Mouse (Mus musculus) cortical plate, adult 2 months (tissue): Measurements from ENCODE around the gene Sirt5.

Experiments used
- CTCF ChIP-seq: fragments of 200-500 bp; IDR thresholded peaks from 2 replicates; pipeline ENCODE4 v1.5.1; 2011; ENCODE audit warnings: mild to moderate bottlenecking, control low read depth, low read length; ENCODE audit not compliant: insufficient read depth; ENCODE audit errors: extremely low read depth
- POLR2A ChIP-seq: fragments of 200-500 bp; IDR thresholded peaks from 2 replicates; pipeline ENCODE4 v1.6.1; 2011; ENCODE audit warnings: mild to moderate bottlenecking, low read length, control low read depth; ENCODE audit not compliant: insufficient read depth; ENCODE audit errors: extremely low read depth

- TF ChIP-seq CTCF (no peak), POLR2A (no peak)
These were observed 63.1 kb downstream of the Sirt5 start for GRCm38 (mm10) chr13:43428436-43428835.
